Mouse (Mus musculus): ENCODE results near the gene Rtl1.

Gene Rtl1

GRCm38 (mm10) chr12:109595753-109596152 is 4.4 kb downstream of the Rtl1 start:
- in situ Hi-C loops (cut with MboI; ENCODE audit: unreplicated experiment in 2 of 2), result loop anchor here in 1 of 2 experiments (5.0 to 25.0 kb wide), 2 partner anchors 158 to 767 kb away; no protein-coding TSS in a partner anchor

GRCm38 (mm10) chr12:109594961-109595360 is 5.2 kb downstream of the Rtl1 start:
- in situ Hi-C loops (cut with MboI; ENCODE audit: unreplicated experiment in 2 of 2), result loop anchor here in 1 of 2 experiments (5.0 to 25.0 kb wide), 2 partner anchors 158 to 767 kb away; no protein-coding TSS in a partner anchor

GRCm38 (mm10) chr12:109582185-109582584 is 17.9 kb downstream of the Rtl1 start:
- in situ Hi-C loops (cut with MboI; ENCODE audit: unreplicated experiment in 2 of 2), result loop anchor here in 1 of 2 experiments (25.0 kb wide), 1 partner anchor 780 kb away; no protein-coding TSS in a partner anchor

- in situ Hi-C loops (cut with MboI; ENCODE audit: unreplicated experiment in 2 of 2), result no loop called here
Observed at GRCm38 (mm10) chr12:109572259-109572658, 27.9 kb downstream of the Rtl1 start.

- in situ Hi-C loops (cut with MboI; ENCODE audit: unreplicated experiment in 2 of 2), result no loop called here
Observed at GRCm38 (mm10) chr12:109560111-109560695, 39.9 kb downstream of the Rtl1 start.

GRCm38 (mm10) chr12:109558891-109559487 is 41.1 kb downstream of the Rtl1 start:
- in situ Hi-C loops (cut with MboI; ENCODE audit: unreplicated experiment in 2 of 2), result no loop called here

- in situ Hi-C loops (cut with MboI; ENCODE audit: unreplicated experiment in 2 of 2), result no loop called here
Observed at GRCm38 (mm10) chr12:109558226-109558824, 41.8 kb downstream of the Rtl1 start.

- in situ Hi-C loops (cut with MboI; ENCODE audit: unreplicated experiment in 2 of 2), result no loop called here
Observed at GRCm38 (mm10) chr12:109555837-109556409, 44.2 kb downstream of the Rtl1 start.

- in situ Hi-C loops (cut with MboI; ENCODE audit: unreplicated experiment in 2 of 2), result no loop called here
Observed at GRCm38 (mm10) chr12:109553568-109553967, 46.6 kb downstream of the Rtl1 start.

- in situ Hi-C loops (cut with MboI; ENCODE audit: unreplicated experiment in 2 of 2), result no loop called here
Observed at GRCm38 (mm10) chr12:109552754-109553525, 47.2 kb downstream of the Rtl1 start.

- in situ Hi-C loops (cut with MboI; ENCODE audit: unreplicated experiment in 2 of 2), result no loop called here
Observed at GRCm38 (mm10) chr12:109551771-109552170, 48.4 kb downstream of the Rtl1 start.

- in situ Hi-C loops (cut with MboI; ENCODE audit: unreplicated experiment in 2 of 2), result no loop called here
Observed at GRCm38 (mm10) chr12:109547085-109547484, 53.0 kb downstream of the Rtl1 start.

- in situ Hi-C loops (cut with MboI; ENCODE audit: unreplicated experiment in 2 of 2), result no loop called here
Observed at GRCm38 (mm10) chr12:109545875-109546732, 54.0 kb downstream of the Rtl1 start.

GRCm38 (mm10) chr12:109543281-109543923 is 56.7 kb downstream of the Rtl1 start:
- in situ Hi-C loops (cut with MboI; ENCODE audit: unreplicated experiment in 2 of 2), result no loop called here

- in situ Hi-C loops (cut with MboI; ENCODE audit: unreplicated experiment in 2 of 2), result no loop called here
Observed at GRCm38 (mm10) chr12:109542635-109543249, 57.4 kb downstream of the Rtl1 start.

- in situ Hi-C loops (cut with MboI; ENCODE audit: unreplicated experiment in 2 of 2), result no loop called here
Observed at GRCm38 (mm10) chr12:109542011-109542410, 58.1 kb downstream of the Rtl1 start.

- in situ Hi-C loops (cut with MboI; ENCODE audit: unreplicated experiment in 2 of 2), result no loop called here
Observed at GRCm38 (mm10) chr12:109541540-109541899, 58.6 kb downstream of the Rtl1 start.

- in situ Hi-C loops (cut with MboI; ENCODE audit: unreplicated experiment in 2 of 2), result no loop called here
Observed at GRCm38 (mm10) chr12:109540739-109541539, 59.2 kb downstream of the Rtl1 start.
